Mouse (Mus musculus) layer of hippocampus, postnatal 14 days (tissue): ENCODE measurements around the gene Glis1. TPM values are rescaled to one million over a fixed set of nuclear protein-coding genes. Genes with fewer than 3 reads are reported as not detected.

Experiments used
- DNase-seq, 2 experiments: peaks; one replicate each; pipeline ENCODE4 v3.0.0; 2021 to 2022; ENCODE audit warnings: low spot score in 2 of 2, mixed read lengths in 1 of 2
- long read RNA-seq, 2 experiments: library from polyadenylated mRNA; stranded (forward); transcript quantifications; one replicate each; pipeline ENCODE4 v2.0.0; 2021
- total RNA-seq, 2 experiments: library from RNA; stranded (reverse); gene quantifications; 2 replicates each; pipeline ENCODE4 v1.2.3; 2021

The Glis1 gene
- total RNA-seq = 1 to 10 TPM; 1.1 to 1.3 TPM
- long read RNA-seq, experiment 1, partial matches to known transcripts = 0 of 1 reads
- long read RNA-seq, experiment 1, other reads (novel, unspliced or antisense) = 1 of 1 reads
- long read RNA-seq, experiment 2, partial matches to known transcripts = 0 of 1 reads
- long read RNA-seq, experiment 2, other reads (novel, unspliced or antisense) = 1 of 1 reads

DNA sequence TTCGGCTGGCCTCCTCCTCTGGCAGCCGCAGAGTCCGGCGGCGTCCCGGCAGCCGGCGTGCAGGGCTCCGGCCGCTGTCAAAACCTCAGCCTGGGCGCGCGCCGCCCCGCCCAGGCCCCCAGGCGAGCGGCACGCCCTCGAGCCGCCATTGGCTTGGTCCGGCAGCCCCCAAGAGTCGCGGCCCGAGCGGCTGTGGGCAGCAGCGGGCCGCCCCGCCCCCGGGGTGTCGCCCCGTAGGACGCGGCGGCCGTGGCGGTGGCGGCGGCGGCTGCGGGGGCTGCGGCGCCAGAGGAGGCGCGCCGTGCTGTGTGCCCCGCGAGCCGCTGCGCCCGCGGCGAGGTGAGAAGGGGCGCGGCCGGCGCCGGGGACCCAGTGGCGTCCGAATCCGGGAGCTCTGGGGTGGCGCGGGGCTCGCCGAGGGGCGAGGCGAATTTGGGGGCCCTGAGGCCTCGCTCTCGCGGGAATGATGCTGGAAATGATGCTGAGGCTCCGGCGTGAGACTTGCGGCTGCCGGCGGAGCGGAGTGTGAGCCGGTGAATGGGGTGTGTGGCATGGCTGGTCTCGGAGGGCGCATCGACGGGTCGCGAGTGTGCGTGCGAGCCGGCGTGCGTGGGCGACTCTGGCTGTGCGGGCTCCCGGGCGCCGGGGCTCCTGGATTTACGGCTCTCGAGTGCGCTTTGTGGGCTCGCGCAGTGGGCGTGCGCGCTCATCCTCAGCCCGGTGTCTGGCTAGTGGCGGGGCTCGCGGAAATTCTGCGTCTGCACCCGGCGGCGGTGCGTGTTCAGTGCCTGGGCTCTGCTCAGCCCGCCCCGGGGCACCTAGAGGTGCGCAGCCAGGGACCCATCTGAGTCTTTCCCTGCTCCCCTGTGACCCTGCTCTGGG lies at the start of gene Glis1:
Gene Glis1 (plus strand): TSS at position 236 of the 882 bp plus-strand sequence.
- DNase-seq = peak; percentile 34 to 50

DNA sequence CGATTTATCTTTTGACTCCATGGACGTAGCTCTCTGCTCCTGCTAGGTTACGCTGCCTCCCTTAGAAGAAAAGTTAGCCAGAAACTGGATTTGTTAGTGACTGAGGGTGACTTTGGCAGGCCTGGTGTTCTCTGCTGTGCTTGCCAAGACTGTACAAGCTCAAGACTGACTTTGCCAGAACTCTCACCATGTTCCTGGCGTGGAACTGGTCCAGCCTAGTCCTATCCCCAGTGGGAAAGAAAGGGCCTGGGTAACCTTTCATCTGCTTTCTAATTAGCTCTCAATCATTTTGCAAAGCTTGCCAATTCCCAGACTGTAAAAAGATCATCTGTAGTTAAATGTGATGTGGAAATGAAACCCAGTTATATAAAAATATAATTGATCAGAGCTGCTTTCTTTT lies 47.4 kb upstream of the Glis1 start:
- DNase-seq = peak; percentile 30 to 64

DNA sequence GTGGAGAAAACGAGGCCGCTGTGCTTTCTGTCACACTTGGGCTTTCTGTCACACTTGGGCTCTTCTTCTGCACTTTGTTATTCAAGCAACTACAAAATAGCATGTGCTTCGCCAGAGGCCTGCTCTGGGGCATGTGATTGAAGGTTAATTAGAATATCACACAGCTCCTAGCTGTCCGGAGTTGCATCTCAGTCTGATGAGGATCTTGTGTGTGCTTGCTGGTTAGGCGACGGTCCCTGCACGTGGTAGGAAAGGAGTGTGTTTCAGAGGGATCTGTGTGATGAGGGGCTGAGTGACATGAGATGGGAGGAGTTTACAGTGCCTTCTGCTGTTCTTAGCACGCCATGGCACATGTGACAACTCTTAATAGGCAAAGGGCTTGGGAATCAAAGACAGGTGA lies 46.9 kb upstream of the Glis1 start:
- DNase-seq = peak in 1 of 2 experiments; percentile 15

DNA sequence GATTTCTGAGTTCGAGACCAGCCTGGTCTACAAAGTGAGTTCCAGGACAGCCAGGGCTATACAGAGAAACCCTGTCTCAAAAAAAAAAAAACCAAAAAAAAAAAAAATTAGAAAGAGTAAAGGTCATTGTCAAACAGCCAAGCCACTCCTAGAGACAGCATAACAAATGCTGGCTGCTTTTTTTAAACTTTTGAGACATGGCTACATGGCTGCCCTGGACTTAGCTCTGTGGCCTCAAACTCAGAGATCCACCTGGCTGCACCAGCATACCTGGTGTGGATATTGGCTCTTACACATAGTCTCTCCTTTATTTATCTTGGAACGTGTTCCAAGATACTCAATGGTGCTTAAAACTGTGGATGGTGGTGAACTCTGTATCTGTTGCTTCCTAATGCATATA lies 46.1 kb upstream of the Glis1 start:
- DNase-seq = no peak

DNA sequence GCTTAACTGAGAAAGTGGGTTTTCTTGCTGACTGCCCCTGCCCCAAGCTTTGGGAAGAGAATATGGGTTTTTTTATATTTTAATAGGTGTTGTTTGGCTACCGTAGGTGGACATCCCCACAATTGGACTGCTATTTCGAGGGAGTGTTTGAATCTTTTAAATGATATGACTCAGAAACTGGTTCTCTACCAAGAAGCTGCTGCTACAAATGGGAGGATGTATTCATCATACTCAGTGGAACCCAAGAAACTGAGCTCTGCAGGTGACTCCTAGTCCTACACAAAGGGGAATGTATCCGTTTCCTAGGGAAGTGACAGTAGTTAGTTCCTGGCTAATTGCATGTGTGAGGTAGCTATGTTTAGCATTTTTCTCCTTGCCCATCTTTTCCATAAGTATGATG lies 45.0 kb upstream of the Glis1 start:
- no peak for DNase-seq

DNA sequence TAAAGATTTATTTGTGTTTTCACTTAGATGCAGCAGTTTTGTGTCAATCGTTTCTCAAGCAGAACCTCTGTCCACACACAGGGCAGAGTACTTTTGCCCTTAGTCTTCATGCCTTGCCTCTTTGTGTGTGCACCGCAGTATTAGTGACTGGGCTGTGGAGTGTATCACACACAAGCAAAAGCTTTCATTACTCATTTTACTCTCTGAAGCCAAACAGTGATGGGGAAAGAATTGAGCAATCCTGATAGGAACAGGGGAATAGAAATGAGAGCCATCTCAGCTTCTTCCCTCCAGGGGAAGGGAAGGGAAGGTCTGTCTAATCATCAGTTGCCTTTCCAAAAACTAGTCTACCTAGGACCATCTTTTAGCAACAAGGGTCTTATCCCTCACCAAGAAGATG lies 40.6 kb upstream of the Glis1 start:
- no peak for DNase-seq

DNA sequence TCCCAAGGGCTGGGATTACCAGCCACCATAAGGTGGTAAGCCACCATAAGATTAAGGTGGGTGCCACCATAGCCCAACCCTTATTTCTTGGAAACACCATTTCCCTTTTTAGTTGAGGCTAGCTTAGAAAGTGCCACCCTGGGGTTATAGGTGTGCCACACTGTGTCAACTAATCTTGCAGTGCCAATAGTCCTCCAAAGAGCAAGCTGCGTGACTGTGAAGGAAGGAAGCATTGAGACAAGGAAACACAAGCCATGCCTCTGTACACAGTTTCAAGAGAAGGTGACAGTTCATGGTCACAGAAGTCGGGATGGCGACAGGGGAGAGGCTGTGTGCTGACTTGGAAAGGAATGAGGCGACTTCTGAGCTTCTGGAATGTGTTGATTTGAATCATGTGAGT lies 14.2 kb upstream of the Glis1 start:
- no peak for DNase-seq

DNA sequence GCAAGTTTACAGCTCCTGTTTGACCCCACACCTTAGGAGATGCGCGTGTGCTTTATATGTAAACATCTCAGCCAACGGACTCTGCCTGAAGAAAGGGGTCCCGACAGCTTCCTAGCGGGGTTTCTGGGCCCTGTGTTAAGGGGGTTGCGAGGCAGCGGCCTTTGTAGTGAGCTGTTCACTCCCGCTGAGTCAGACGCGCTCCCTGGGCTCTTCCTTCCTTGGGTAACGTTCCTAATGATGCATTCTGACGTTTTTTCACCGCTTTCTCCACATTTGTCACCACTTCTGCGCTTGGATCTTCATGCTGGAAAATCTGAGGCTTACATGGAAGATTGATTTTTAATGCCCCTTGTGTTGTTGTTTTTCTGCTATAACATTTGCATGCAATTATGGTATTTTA lies 12.7 kb upstream of the Glis1 start:
- DNase-seq = no peak

DNA sequence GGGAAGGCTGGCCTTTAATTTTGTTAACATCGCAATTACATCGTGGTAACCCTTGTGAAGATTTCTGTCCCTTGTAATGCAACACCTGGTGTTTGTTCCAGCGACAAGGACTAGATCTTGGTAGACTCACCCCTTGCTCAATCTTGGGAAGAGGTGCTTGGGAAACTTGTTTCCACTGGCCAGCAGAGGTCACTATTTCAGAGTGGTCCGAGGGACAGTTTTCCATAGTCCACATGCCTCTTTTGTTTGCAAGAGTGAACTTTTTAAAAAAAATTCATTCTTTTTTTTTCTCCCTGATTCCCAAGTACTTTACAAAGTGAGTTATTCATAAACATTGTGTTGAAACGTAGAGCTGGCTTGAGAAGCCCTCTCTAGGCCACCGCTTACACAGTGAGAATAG lies 12.2 kb upstream of the Glis1 start:
- peak in 1 of 2 experiments; percentile 26 for DNase-seq

DNA sequence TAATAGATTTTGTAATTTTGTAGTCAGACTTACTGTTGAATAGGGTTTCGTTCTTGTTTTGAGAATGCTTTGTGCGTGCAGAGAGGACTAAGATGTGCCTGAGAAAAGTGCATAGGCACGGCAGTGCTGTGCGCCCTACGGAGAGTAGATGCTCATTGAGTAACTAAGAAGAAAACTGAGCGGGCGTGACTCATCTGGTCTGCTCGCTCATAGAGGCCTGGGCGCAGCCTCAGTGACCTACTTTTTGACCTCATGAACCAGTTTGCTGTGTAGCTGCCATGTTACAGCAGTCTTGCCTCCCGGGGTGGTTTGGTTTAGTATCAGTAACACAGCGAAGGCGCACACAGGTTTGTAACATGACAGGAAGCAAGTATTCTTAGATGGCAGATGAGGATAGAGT lies 8.8 kb upstream of the Glis1 start:
- no peak for DNase-seq

DNA sequence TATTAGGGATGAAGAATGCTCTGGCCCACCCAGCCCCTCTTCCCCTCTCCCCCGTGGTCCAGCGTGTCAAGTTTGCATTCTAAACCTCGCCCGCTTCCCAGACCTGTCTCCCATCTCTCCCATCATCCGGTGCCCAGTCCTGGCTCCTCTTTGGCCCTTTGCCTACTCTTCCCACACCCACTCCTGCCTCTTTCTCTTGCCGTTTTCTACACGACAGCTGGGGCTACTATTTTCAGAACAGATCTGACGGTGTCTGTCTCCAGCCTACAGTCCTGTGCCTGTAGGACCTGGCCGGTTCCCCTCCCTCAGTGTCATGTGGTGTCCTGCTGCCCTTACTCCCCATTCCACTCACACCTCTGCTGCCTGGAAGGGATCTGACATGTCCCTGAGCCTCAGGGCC lies 7.8 kb upstream of the Glis1 start:
- DNase-seq = no peak

DNA sequence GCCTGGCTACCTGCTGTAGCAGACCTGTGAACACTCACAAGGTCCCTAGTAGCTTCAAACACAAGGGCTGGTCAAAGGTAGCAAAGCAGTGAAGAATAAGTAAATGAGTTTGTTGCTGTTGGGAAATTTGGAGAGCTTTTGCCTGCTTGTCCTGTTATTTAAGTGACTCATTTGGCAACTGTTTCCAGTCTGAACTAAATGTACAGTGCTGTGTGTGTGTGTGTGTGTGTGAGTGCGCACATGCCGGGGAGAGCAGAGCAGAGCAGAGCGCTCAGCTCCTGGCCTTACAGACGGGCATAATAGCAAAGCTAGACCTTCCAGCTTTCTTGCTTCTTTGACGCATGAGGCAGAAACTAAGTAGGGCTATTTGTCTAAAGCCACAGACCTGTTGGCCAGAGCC lies 1.7 kb upstream of the Glis1 start:
- DNase-seq = peak in 1 of 2 experiments; percentile 22

DNA sequence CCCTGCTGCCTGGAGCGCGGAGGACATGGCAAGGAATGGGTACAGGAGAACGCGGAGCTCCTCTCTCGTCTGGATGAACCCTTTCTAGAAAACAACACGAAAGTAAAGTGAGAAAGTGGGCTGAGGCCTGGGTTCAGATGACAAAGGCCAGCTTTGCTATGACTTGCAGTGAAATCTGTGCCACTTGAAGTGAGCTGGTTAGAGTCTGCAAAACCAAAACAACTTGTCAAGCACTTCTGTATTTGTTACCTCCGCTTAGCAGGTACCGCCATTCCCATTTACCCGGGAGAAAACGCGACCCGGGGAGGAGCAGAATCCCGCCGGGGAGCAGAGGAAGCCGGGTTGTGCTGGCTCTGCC lies 414 bp upstream of the Glis1 start:
- no peak for DNase-seq

DNA sequence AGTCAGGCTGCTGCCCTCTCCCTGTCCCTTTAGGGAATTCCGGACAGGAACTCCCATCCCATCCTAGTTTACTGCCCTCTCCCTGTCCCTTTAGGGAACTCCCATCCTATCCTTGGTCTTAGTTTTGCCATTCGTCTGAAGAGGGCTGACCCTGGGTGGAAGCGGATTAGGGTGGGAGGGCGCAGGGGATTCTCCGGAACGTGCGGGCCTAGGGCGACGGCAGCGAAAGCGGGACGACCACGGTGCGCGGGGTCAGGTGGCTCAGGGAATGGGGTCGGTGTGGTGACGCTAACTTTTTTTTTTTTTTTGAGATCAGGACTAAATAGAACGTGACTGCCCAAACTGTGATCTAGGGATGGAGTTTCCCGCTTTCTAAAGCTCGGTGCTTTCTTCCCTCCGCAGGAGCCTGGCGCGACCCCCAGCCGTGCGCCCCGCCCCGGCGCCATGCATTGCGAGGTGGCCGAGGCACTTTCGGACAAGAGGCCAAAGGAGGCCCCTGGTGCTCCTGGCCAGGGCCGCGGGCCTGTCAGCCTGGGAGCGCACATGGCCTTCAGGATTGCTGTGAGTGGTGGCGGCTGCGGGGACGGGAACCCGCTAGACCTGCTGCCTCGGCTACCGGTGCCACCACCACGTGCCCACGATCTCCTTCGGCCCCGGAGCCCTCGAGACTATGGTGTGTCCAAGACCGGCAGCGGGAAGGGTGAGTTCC lies 1.0 kb downstream of the Glis1 start:
- DNase-seq = no peak

DNA sequence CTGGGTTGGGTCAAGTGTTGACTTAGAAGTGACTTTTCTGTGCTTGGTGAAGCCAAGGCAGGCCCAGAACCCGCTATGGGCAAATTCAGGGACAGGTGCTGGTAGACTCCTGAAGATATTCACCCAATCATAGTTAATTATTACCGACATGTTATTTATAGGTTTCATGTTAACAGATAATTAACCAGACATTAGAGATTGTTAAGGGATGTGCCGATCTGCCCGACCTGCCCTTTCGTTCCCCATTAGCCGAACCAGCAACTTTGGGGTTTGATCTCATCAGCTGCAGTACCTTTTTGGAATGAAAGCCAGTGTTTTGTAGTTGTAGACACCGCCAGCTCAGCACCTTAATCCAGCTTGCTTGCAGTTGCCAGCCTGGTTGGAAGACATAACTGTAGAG lies 2.1 kb downstream of the Glis1 start:
- no peak for DNase-seq

DNA sequence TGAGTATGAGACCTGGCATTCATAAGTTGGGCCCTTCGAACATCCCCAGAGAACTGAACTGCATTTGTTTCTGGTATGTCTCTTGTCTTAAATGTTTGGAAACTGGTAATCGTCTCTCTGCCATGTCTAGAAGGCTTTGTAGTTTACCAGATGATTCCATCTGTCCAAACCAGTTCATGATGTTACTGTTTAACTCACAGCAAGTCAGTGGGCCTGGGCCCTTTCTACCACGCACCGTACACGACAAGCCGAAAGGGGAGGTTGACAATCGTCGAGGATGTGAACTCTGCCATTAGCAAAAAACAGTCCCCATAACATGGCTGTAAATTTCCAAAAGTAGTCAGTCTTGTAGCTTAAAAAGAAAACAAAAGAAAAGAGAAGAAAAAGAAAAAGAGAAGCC lies 4.3 kb downstream of the Glis1 start:
- DNase-seq = no peak

DNA sequence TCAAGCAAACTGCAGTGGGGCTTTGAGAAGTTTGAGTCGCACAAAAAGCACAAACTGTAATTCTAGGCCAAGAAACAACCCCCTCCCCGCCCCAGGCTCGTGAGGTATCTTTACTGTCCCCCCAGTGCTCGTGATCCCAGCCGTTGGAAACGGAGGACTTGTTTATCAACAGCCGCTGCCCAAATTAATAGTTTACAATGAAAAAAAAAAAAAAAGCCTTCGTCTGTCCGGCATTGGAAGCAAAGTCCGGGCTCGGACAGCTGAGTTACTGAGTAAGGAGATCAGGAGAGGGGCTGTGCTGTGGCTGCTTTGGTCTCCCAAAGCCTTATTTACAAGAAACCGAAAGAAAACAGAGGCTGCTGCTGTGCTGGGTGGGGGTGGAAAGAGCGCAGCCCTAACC lies 5.9 kb downstream of the Glis1 start:
- no peak for DNase-seq

DNA sequence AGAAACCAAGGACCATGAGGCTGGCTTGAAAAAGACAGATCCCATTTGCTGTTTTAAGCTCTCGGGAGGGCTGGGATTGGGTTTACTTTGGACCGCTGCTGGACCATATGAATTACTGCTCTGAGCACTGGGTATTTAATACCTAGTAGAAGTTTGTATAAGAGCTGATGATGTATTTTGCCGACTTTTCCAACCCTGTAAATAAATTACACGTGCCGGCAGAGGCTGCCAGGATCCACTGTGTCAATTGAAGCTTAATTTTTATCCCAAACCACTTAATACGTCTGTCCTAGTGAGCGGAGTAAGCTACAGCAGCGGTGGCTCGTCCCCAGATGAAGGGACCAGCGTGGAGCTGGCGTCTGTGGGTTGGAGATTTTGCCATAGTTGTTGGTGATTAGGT lies 7.9 kb downstream of the Glis1 start:
- DNase-seq = no peak

DNA sequence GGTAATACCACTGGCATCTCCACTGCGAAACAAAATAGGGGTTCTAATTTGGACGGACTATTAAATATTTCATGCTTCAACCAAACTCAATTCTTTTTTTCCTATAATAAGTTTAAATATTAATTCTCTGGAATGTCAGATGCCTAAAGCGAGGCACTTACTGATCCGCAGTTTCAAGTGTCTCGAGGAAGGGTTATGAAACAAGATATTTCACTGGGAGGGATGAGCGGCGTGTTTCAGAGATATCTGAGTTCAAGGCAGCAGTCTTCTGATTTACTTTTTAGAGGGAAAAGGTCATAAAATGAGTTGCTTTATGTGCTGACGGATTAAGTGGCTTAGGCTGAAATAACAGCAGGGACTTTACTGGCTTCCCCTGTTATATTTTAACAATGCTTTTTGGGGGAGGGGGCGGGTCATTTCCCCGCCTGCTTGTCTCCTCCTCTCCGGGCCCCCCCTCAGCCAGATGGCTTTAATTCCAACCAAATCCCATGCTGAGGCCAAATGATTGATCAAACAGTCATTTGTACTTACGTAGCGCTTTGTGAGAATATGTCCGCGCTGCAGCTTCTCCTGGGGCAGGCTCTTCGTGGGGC lies 8.6 kb downstream of the Glis1 start:
- DNase-seq = no peak

DNA sequence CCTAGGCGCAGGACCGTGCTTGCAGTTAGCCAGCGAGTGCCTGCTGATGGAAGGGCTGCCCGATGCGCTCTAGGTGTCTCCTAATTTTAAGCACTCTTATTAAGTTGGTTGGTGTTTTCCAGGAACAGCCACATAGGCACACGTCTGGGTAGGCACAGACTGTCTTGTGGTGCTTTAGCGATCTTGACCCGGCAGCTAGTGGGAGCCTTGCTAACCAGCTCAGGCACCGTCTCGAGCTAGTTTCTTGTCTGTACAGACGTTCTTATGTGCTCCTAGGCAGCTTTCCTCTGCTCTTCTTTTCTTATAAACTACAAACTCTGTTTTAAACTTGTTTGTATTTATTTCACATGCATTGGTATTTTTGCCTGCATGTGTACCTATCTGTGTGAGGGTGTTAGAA lies 9.2 kb downstream of the Glis1 start:
- no peak for DNase-seq

DNA sequence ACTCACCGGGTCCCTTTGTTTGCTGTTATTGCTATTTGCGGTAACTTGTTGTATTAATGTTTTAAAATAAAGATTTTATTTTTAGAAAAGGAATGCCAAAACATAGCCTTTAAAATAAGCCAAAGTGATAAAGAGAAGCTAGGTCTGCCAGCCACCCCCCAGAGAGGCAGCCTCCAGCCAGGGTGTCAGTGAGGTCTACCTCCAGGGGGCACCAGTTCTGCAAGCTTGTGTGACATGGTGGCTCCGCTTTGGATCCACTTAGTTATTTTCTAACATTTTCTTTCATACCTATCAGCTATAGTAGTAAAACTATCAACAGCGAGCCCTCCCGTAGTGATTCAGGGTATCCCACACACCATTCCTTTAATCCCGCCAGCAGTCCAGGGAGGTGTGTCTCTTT lies 14.1 kb downstream of the Glis1 start:
- no peak for DNase-seq

DNA sequence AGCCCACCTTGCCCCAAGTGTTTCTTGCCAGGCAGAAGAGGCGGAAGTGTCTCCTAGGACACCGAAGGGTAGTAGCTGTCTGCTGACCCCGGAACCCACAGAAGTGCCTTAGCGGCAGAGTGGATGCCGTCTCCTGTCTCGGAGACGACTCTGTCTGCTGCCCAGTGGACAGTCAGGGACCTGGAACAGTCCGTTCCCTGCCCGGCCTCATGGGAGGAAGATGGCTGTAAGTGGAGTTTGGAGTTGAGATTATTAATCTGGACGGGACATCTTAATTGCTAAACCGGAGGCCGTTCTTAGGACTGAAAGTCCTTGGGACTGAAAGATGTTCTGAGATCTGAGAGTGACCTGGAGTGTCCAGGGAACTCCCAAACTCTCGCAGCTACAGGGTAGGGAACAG lies 15.1 kb downstream of the Glis1 start:
- DNase-seq = no peak
